Mouse (Mus musculus) midbrain, embryonic 12.5 days (tissue): Measurements from ENCODE around the gene Rbm19. TPM values are rescaled to one million over a fixed set of nuclear protein-coding genes. Genes with fewer than 3 reads are reported as not detected.
"Not testable (repeated sequence)": the region's sequence is repeated elsewhere in the genome, so short reads cannot be mapped to it uniquely, and the experiment has no call there.

Source experiments
- ATAC-seq: fragments of 200-750 bp; cut with Nextera tagmentation; 2 replicates; pipeline ENCODE4 v1.8.0; 2017; ENCODE audit warnings: low read depth, moderate TSS enrichment, moderate library complexity; ENCODE audit not compliant: low FRiP score
- H3K27ac ChIP-seq: fragments of 300-500 bp; sonication (generic); replicated peaks from 2 replicates; pipeline ENCODE4 v1.5.1; 2016; ENCODE audit warnings: mild to moderate bottlenecking
- H3K27me3 ChIP-seq: fragments of 300-500 bp; sonication (generic); 2 replicates; pipeline ENCODE4 v1.6.1; 2016; ENCODE audit warnings: mild to moderate bottlenecking
- H3K36me3 ChIP-seq: fragments of 300-500 bp; sonication (generic); 2 replicates; pipeline ENCODE4 v1.6.1; 2016
- H3K4me1 ChIP-seq: fragments of 300-500 bp; sonication (generic); 2 replicates; pipeline ENCODE4 v1.6.1; 2016
- H3K4me2 ChIP-seq: fragments of 300-500 bp; sonication (generic); replicated peaks from 2 replicates; pipeline ENCODE4 v1.6.1; 2016; ENCODE audit warnings: mild to moderate bottlenecking, moderate library complexity
- H3K4me3 ChIP-seq: fragments of 300-500 bp; sonication (generic); 2 replicates; pipeline ENCODE4 v1.5.1; 2016; ENCODE audit warnings: mild to moderate bottlenecking
- H3K9ac ChIP-seq: fragments of 300-500 bp; sonication (generic); replicated peaks from 2 replicates; pipeline ENCODE4 v1.6.1; 2016; ENCODE audit warnings: mild to moderate bottlenecking, moderate library complexity
- H3K9me3 ChIP-seq: fragments of 300-500 bp; sonication (generic); 2 replicates; pipeline ENCODE4 v1.6.1; 2016; ENCODE audit warnings: mild to moderate bottlenecking
- WGBS: fragments of 180-500 bp; shearing (Covaris S2); methylation state at CpG from one replicate; pipeline ENCODE4 v1.1.7; 2016; 5-methylcytosine and 5-hydroxymethylcytosine counted together
- polyA plus RNA-seq: library from polyadenylated mRNA; unstranded; fragments of >200 nt; fragmentation: Nextera tagmentation; extraction: Ambion mirVana; gene quantifications from 2 replicates; pipeline ENCODE4 v1.2.1, GENCODE M21; 2016

The Rbm19 gene
- polyA plus RNA-seq, 1 experiment from 2014 or later, result 26.7 TPM

- H3K4me1 ChIP-seq, result no peaks in the 10 kb centered on the region
- WGBS, result 26% methylated on average over 12 of the region's 12 CpGs
- ATAC-seq, result no peak
- no peak overlapping the region for H3K4me2 ChIP-seq
- H3K9me3 ChIP-seq, result no peaks in the 10 kb centered on the region
- H3K4me3 ChIP-seq, result no peak overlapping the region
- H3K9ac ChIP-seq, result no peak overlapping the region
- peaks cover 26% of the 10 kb centered on the region for H3K27me3 ChIP-seq
- no peak overlapping the region for H3K27ac ChIP-seq
- no peaks in the 10 kb centered on the region for H3K36me3 ChIP-seq
Observed at GRCm38 (mm10) chr5:120106424-120107073, 9.7 kb upstream of the Rbm19 start.

GRCm38 (mm10) chr5:120114361-120114760 lies 1.9 kb upstream of the Rbm19 start:
- peaks cover 7% of the 10 kb centered on the region for H3K4me1 ChIP-seq
- no peak overlapping the region for H3K9ac ChIP-seq
- H3K9me3 ChIP-seq, result no peaks in the 10 kb centered on the region
- WGBS, result 87% methylated on average over 12 of the region's 12 CpGs
- H3K4me2 ChIP-seq, result no peak overlapping the region
- peaks cover 5% of the 10 kb centered on the region for H3K36me3 ChIP-seq
- no peak overlapping the region for H3K4me3 ChIP-seq
- ATAC-seq, result no peak
- H3K27ac ChIP-seq, result no peak overlapping the region
- H3K27me3 ChIP-seq, result peaks cover 8% of the 10 kb centered on the region; the same call in 1 of the 2 replicates

GRCm38 (mm10) chr5:120117161-120117560 lies 896 bp downstream of the Rbm19 start:
- Histone ChIP-seq H3K36me3 (peaks cover 30% of the 10 kb centered on the region), H3K4me3 (peak overlapping the region; percentile 83), H3K4me2 (peak overlapping the region; percentile 84)
- not testable (repeated sequence) for H3K27me3 ChIP-seq, H3K27ac ChIP-seq, H3K9ac ChIP-seq, H3K4me1 ChIP-seq, ATAC-seq, H3K9me3 ChIP-seq
- 49% methylated on average over 3 of the region's 3 CpGs for WGBS

GRCm38 (mm10) chr5:120124881-120125690 lies 8.8 kb downstream of the Rbm19 start:
- Histone ChIP-seq H3K27me3 (no peaks in the 10 kb centered on the region), H3K9ac (no peak overlapping the region), H3K4me1 (no peaks in the 10 kb centered on the region), H3K4me2 (no peak overlapping the region), H3K9me3 (no peaks in the 10 kb centered on the region), H3K27ac (no peak overlapping the region), H3K36me3 (peaks cover 90% of the 10 kb centered on the region), H3K4me3 (no peak overlapping the region)
- no peak for ATAC-seq
- 94% methylated on average over 16 of the region's 16 CpGs for WGBS

- Histone ChIP-seq H3K4me3 (no peak overlapping the region), H3K27me3 (no peaks in the 10 kb centered on the region), H3K9ac (no peak overlapping the region), H3K9me3 (no peaks in the 10 kb centered on the region), H3K4me1 (no peaks in the 10 kb centered on the region), H3K27ac (no peak overlapping the region), H3K36me3 (peaks cover 88% of the 10 kb centered on the region), H3K4me2 (no peak overlapping the region)
- 55% methylated on average over 10 of the region's 10 CpGs for WGBS
- no peak for ATAC-seq
Observed at GRCm38 (mm10) chr5:120127641-120128040, 11.4 kb downstream of the Rbm19 start.

- no peak overlapping the region for H3K4me2 ChIP-seq
- H3K27ac ChIP-seq, result no peak overlapping the region
- no peak overlapping the region for H3K4me3 ChIP-seq
- ATAC-seq, result no peak
- H3K4me1 ChIP-seq, result no peaks in the 10 kb centered on the region
- no peaks in the 10 kb centered on the region; the same call in 1 of the 2 replicates for H3K27me3 ChIP-seq
- H3K9ac ChIP-seq, result no peak overlapping the region
- WGBS, result 89% methylated on average over 5 of the region's 5 CpGs
- no peaks in the 10 kb centered on the region for H3K9me3 ChIP-seq
- peaks cover 86% of the 10 kb centered on the region for H3K36me3 ChIP-seq
Observed at GRCm38 (mm10) chr5:120128511-120128910, 12.2 kb downstream of the Rbm19 start.

GRCm38 (mm10) chr5:120129070-120129469 lies 12.8 kb downstream of the Rbm19 start:
- H3K27me3 ChIP-seq, result no peaks in the 10 kb centered on the region; the same call in 1 of the 2 replicates
- no peak overlapping the region for H3K27ac ChIP-seq
- H3K9ac ChIP-seq, result no peak overlapping the region
- H3K4me1 ChIP-seq, result no peaks in the 10 kb centered on the region
- 87% methylated on average over 7 of the region's 7 CpGs for WGBS
- H3K36me3 ChIP-seq, result peaks cover 80% of the 10 kb centered on the region
- ATAC-seq, result no peak
- H3K9me3 ChIP-seq, result no peaks in the 10 kb centered on the region
- H3K4me3 ChIP-seq, result no peak overlapping the region
- no peak overlapping the region for H3K4me2 ChIP-seq

GRCm38 (mm10) chr5:120129761-120130160 lies 13.5 kb downstream of the Rbm19 start:
- Histone ChIP-seq H3K9me3 (no peaks in the 10 kb centered on the region), H3K36me3 (peaks cover 73% of the 10 kb centered on the region), H3K27me3 (no peaks in the 10 kb centered on the region; the same call in 1 of the 2 replicates), H3K4me1 (no peaks in the 10 kb centered on the region), H3K27ac (no peak overlapping the region), H3K4me3 (no peak overlapping the region), H3K9ac (no peak overlapping the region), H3K4me2 (no peak overlapping the region)
- 90% methylated on average over 7 of the region's 7 CpGs for WGBS
- ATAC-seq, result no peak

GRCm38 (mm10) chr5:120130163-120130562 lies 13.9 kb downstream of the Rbm19 start:
- ATAC-seq, result no peak
- H3K4me1 ChIP-seq, result no peaks in the 10 kb centered on the region
- 98% methylated on average over 2 of the region's 2 CpGs for WGBS
- H3K9ac ChIP-seq, result no peak overlapping the region
- peaks cover 2% of the 10 kb centered on the region; the same call in 1 of the 2 replicates for H3K27me3 ChIP-seq
- peaks cover 69% of the 10 kb centered on the region for H3K36me3 ChIP-seq
- no peak overlapping the region for H3K4me2 ChIP-seq
- no peak overlapping the region for H3K27ac ChIP-seq
- no peak overlapping the region for H3K4me3 ChIP-seq
- H3K9me3 ChIP-seq, result no peaks in the 10 kb centered on the region

GRCm38 (mm10) chr5:120131600-120131999 lies 15.3 kb downstream of the Rbm19 start:
- Histone ChIP-seq H3K27me3 (peaks cover 5% of the 10 kb centered on the region; the same call in 1 of the 2 replicates), H3K9me3 (no peaks in the 10 kb centered on the region), H3K27ac (no peak overlapping the region), H3K4me3 (no peak overlapping the region), H3K9ac (no peak overlapping the region), H3K36me3 (peaks cover 55% of the 10 kb centered on the region), H3K4me1 (peaks cover 8% of the 10 kb centered on the region; the same call in 1 of the 2 replicates), H3K4me2 (no peak overlapping the region)
- WGBS, result 65% methylated on average over 5 of the region's 5 CpGs
- ATAC-seq, result no peak

- Histone ChIP-seq H3K36me3 (peaks cover 36% of the 10 kb centered on the region), H3K4me1 (peaks cover 8% of the 10 kb centered on the region; the same call in 1 of the 2 replicates), H3K4me2 (no peak overlapping the region), H3K9me3 (no peaks in the 10 kb centered on the region), H3K4me3 (no peak overlapping the region), H3K9ac (no peak overlapping the region), H3K27ac (no peak overlapping the region), H3K27me3 (peaks cover 11% of the 10 kb centered on the region)
- no peak for ATAC-seq
- WGBS, result 33% methylated on average over 6 of the region's 6 CpGs
Observed at GRCm38 (mm10) chr5:120134000-120134399, 17.7 kb downstream of the Rbm19 start.

- no peak overlapping the region for H3K9ac ChIP-seq
- ATAC-seq, result no peak
- WGBS, result 91% methylated on average over 14 of the region's 14 CpGs
- peaks cover 23% of the 10 kb centered on the region for H3K27me3 ChIP-seq
- peaks cover 28% of the 10 kb centered on the region for H3K36me3 ChIP-seq
- peak overlapping the region; percentile 58; the same call in 1 of the 2 replicates for H3K27ac ChIP-seq
- H3K9me3 ChIP-seq, result no peaks in the 10 kb centered on the region
- peaks cover 8% of the 10 kb centered on the region; the same call in 1 of the 2 replicates for H3K4me1 ChIP-seq
- H3K4me3 ChIP-seq, result no peak overlapping the region
- no peak overlapping the region for H3K4me2 ChIP-seq
Observed at GRCm38 (mm10) chr5:120135337-120135736, 19.1 kb downstream of the Rbm19 start.
